Mouse (Mus musculus) 3134 (cell line): ENCODE data around the gene Gm4744.
"Not testable (repeated sequence)": the region's sequence is repeated elsewhere in the genome, so short reads cannot be mapped to it uniquely, and the experiment has no call there.

Experiments
- DNase-seq: peaks from one replicate; pipeline ENCODE4 v3.0.0-alpha.2; 2011; ENCODE audit warnings: low spot score; ENCODE audit not compliant: insufficient read length; ENCODE audit errors: extremely low read depth

Gm4744 gene

DNA sequence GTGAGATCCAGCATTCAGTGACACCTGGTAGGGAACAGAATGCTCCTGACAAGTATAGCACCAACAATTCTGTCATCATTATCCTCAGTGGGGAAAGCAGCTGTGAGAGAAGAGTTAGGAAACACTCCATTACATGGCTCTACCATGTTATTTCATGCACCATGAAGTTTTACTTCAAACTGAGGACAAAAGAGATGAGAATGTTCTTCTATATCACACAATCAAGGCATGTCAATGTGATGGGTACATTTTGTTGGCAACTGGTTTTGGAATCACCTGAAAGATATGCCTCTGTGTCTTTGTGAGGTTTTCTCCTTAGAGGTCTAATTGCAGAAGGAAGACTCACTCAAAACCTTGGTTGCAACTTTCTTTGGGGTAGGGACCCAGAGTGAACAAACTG lies at the start of gene Gm4744:
Gene Gm4744, minus strand, starts transcription at position 101 of the 400 bp plus-strand sequence.
- DNase-seq: no peak

GRCm38 (mm10) chr6:40999379-40999778 lies 47.7 kb upstream of the Gm4744 start, which contains the start of gene Gm2663:
Gene Gm2663 (minus strand): TSS chr6:40999479.
- DNase-seq: not testable (repeated sequence)

DNA sequence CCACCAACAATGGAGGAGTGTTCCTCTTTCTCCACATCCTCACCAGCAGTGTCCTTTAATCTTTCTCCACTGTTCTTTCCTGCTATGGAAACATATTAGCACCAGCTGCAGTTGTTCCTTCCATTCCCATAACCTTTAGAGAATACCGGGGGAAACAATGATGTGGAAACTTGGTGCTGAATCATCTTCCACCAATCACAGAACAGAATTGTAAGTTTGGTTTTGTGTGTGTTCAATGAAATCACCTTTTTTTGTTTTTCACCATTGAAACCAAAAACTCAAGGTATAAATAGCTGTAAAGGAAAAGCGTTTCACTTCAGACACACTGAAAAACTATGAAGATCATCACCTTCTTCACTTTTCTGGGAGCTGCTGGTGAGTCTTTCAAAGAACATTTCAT lies 12.8 kb upstream of the Gm4744 start, which contains the start of gene 1810009J06Rik:
Gene 1810009J06Rik, plus strand, starts transcription at position 301 of the 400 bp plus-strand sequence.
- DNase-seq: not testable (repeated sequence)

DNA sequence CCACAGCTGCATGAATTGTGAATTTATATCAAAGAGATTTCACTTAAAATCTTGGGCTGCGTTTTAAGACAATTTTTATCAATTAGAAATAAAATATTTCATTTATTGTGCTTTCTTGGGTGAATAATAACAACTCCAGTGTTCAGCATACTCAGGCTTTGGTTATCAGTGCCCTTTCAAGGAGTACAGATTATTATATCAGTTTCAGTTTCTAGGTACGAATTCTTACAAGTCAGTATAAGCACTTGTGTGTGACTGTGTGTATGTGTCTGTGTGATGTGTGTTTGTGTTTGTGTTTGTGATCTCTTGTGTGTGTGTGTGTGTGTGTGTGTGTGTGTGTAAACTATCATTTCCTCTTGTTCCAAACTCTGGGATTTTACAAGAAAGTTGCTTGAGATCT lies 2.0 kb upstream of the Gm4744 start:
- no peak for DNase-seq

DNA sequence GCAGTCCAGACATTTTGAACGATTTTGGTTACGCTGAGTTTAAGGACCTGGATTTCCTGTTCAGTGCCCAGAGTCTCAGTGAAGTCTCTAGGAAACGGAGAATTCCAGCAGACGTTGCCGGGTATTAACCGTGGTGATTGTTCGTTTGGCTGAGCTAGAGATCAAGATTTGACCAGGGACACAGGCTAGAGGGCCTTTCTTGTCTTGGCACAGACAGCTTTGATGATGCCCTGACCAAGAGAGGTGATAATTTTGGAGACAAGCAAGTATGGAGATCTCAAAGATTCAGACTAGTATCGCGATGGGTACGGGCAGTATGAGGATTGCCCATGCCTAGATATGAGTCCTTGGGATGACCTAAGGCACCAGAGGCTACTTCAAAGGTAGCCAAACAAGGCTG lies 11.2 kb downstream of the Gm4744 start, which contains the start of gene 1700074P13Rik:
Gene 1700074P13Rik, minus strand, starts transcription at position 101 of the 400 bp plus-strand sequence.
- no peak for DNase-seq

DNA sequence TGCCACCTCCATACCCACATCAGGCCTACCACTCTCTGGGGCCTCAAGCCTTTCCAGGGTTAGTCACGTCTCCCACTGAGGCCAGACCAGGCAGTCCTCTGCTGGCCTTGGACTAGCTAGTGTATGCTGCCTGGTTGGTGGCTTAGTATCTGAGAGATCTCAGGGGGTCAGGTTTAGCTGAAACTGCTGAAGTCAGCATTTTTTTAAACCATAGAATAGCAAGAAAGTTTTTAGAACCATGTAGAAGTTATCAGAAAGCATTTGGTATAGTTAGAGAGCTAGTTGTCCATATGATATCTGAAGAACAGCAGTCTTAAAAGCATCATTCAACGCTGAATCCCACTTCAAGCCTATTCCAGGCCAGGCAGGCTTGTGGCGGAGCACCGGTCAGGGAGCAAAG lies 31.7 kb downstream of the Gm4744 start:
- DNase-seq: no peak

GRCm38 (mm10) chr6:40900287-40900686 lies 51.4 kb downstream of the Gm4744 start, which contains the start of gene Prss58:
Gene Prss58 (minus strand): TSS chr6:40900387.
- no peak for DNase-seq
